Mouse (Mus musculus): ENCODE data around the gene Sucnr1.

Sucnr1 gene

DNA sequence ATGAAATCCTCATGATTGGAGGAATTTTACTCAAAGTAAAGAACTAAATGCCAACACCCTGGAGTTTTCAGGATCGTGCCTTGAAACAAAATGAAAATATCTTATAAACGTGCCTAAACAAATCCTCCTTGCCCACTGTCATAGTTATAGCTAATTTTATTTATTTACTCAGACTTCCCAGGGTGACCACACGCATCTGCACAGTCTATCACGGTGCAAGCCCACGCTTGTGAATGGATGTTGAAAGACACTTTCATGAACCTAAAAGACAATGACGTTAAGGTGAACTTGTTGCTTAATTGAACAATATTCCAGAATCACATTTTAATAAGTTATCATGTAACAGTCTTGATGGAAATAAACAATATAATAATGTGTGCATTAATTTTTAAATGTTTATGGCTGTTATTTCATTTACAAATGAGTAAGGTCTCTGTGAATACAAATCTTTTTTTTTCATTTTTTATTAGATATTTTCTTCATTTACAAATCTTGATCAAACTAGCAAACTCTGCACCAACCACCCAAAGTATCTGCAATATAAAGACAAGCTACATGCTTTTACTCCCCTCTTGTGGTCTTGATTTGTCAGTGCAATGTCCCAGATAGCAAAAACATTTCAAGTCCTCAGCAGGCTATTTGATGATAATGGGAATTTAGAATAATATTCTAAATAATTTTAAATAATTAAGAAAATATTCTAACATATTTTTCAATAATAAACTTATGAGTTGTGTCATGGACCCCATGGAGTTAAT lies 30.4 kb downstream of the Sucnr1 start:
- DNase-seq (ENCODE audit: low read depth) = peak; percentile 72

DNA sequence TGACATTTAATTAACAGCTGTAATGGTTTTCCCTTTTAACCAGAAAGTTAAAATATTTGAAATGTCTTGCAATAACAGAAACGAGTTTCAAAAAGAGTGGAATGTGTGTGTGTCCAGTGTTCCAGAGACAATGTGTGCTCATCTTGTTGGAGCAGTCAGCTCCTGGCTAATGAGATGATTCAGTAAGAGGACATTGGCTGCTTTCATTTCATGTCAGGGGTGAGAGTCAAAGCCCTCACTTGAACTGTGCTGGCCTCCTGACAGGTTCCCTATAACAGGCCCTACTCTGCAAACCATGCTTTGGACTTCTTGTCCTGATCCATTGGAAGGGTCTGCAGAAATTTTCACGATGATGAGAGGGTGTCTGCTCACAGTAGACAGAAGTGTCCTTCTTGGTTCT lies 32.9 kb downstream of the Sucnr1 start:
- DNase-seq (ENCODE audit: low read depth) = no peak

DNA sequence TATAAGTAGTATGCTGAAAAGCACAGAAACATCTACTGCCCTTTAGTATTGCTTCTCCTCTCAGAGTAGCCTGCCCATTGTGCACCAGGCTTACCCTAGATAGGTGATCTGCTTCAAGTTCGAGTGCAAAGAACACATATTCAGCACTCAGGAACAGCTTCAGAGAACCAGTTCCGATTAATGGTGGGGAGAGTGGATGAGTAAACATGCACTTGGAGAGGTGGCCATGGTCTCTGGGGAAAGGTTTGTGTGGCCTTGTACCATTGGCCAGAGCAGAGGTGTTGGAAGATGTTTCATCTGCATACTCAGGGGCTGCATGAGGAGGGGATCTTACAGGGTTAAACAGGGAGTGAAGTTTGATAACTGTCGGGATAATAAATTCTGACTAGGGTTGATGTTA lies 39.8 kb downstream of the Sucnr1 start:
- DNase-seq (ENCODE audit: low read depth) = no peak

DNA sequence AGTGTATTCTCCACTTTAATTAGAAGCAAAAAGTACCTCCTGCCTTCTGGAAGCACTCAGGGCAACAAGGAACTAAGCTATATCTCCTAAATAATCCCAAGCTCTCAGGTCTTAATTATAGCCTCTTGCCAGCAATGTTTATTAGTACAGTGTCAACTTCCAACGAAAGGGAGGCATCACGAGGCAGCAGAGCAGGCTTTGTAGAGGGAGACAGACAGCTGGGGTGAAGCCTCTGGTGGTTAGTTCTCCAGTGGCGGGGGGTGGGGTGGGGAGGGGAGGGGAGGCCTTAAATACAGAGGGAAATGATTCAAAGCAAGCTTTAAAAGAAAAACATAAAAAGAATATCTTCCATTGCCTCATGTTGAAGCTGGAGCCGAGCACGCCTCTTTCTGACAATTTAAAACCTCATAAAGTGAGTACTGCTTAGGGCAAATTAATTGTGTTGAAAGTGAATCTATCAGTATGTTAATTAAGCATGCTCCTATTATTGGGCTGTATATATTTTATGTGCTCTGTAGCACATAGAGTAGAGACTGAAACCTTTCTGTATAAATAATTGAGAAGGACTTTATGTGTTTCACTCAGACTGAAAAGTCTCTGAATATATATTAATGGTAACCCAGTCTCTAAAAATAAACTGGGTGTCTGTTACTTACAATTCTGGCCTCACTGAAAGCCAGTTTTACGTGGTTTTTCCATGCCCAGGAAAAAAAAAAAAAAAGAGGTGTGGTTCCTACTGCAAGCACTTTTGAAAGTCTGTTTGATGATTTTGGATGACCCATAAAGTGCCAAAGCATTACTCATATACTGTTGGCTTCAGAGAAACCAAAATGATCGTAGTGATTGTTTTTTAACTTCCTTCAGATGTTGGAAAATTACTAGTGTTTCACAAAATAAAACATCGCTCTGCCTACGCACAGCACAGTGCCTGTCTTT lies 42.5 kb downstream of the Sucnr1 start:
- DNase-seq (ENCODE audit: low read depth) = peak; percentile 7

DNA sequence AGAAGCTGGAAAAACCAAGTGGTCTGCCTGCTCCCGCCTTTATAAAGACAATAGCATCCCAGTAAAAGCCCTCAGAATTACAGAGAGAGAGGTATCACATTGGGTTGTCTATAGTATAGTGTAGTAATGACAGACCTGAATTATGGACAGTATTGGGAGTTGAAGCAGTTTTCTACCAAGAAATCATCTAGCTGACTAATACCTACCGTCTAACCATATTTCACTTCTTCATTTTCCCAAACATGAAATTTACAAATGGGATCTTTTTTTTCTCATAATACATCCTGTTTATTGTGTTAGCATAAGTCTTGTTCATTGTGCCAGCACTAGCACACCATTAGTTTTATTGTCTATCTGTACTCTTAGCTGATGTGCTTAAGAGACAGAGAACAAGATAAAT lies 44.9 kb downstream of the Sucnr1 start:
- no peak for DNase-seq (ENCODE audit: low read depth)

DNA sequence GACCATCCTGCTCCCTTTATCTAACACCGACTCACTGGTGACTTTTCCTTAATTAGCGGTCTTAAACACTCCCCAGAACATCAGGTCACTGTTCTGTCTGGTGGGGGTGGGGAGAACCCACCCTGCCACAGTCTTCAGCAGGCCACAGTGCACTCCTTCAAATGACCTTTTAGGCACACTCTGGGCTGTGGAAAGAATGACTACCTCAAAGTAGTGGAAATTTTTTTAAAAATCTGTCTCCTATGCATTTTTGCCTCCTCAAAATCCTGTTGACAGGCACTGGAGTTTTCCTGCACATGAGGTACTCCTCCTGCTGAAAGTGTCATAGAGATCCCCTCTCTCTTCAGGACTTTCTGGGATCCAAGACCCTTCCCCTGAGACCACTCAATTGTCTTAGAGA lies 46.6 kb downstream of the Sucnr1 start:
- no peak for DNase-seq (ENCODE audit: low read depth)

DNA sequence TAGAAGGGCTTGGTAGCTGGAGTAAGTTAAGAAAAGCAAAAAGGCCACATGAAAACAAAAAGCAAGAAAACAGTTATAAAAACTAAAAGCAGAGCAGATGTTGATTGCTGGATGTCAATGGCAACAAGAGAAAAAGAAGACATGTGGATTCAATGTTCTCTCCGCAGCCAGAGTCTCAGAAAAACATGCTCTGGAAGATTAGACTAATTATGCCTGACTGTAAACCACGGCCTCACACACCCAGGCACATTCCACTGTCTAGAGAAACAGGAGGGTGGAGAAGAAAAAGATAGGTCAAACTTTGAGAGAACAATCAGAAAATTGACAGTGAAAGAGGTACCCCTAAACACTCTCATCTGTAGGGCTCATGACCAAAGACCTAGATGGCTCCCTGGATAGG lies 54.1 kb downstream of the Sucnr1 start:
- no peak for DNase-seq (ENCODE audit: low read depth)

Measured in induced T-regulatory cell, adult 2 months (primary cell).